Mouse (Mus musculus) midbrain, embryonic 12.5 days (tissue): Measurements from ENCODE around the gene Kalrn. TPM values are rescaled to one million over a fixed set of nuclear protein-coding genes. Genes with fewer than 3 reads are reported as not detected.
"Not testable (repeated sequence)": the region's sequence is repeated elsewhere in the genome, so short reads cannot be mapped to it uniquely, and the experiment has no call there.

Source experiments
- ATAC-seq: fragments of 200-750 bp; cut with Nextera tagmentation; 2 replicates; pipeline ENCODE4 v1.8.0; 2017; ENCODE audit warnings: low read depth, moderate TSS enrichment, moderate library complexity; ENCODE audit not compliant: low FRiP score
- H3K27ac ChIP-seq: fragments of 300-500 bp; sonication (generic); replicated peaks from 2 replicates; pipeline ENCODE4 v1.5.1; 2016; ENCODE audit warnings: mild to moderate bottlenecking
- H3K27me3 ChIP-seq: fragments of 300-500 bp; sonication (generic); 2 replicates; pipeline ENCODE4 v1.6.1; 2016; ENCODE audit warnings: mild to moderate bottlenecking
- H3K36me3 ChIP-seq: fragments of 300-500 bp; sonication (generic); 2 replicates; pipeline ENCODE4 v1.6.1; 2016
- H3K4me1 ChIP-seq: fragments of 300-500 bp; sonication (generic); 2 replicates; pipeline ENCODE4 v1.6.1; 2016
- H3K4me2 ChIP-seq: fragments of 300-500 bp; sonication (generic); replicated peaks from 2 replicates; pipeline ENCODE4 v1.6.1; 2016; ENCODE audit warnings: mild to moderate bottlenecking, moderate library complexity
- H3K4me3 ChIP-seq: fragments of 300-500 bp; sonication (generic); 2 replicates; pipeline ENCODE4 v1.5.1; 2016; ENCODE audit warnings: mild to moderate bottlenecking
- H3K9ac ChIP-seq: fragments of 300-500 bp; sonication (generic); replicated peaks from 2 replicates; pipeline ENCODE4 v1.6.1; 2016; ENCODE audit warnings: mild to moderate bottlenecking, moderate library complexity
- H3K9me3 ChIP-seq: fragments of 300-500 bp; sonication (generic); 2 replicates; pipeline ENCODE4 v1.6.1; 2016; ENCODE audit warnings: mild to moderate bottlenecking
- WGBS: fragments of 180-500 bp; shearing (Covaris S2); methylation state at CpG from one replicate; pipeline ENCODE4 v1.1.7; 2016; 5-methylcytosine and 5-hydroxymethylcytosine counted together
- polyA plus RNA-seq: library from polyadenylated mRNA; unstranded; fragments of >200 nt; fragmentation: Nextera tagmentation; extraction: Ambion mirVana; gene quantifications from 2 replicates; pipeline ENCODE4 v1.2.1, GENCODE M21; 2016

Gene Kalrn
- polyA plus RNA-seq, 1 experiment from 2014 or later, result 28.9 TPM

GRCm38 (mm10) chr16:34082494-34083469 is 490.6 kb downstream of the Kalrn start:
- Histone ChIP-seq H3K27ac (0 out of 2 replicates have a peak overlapping the region, but pooled peaks have one; percentile 20), H3K9ac (no peak overlapping the region), H3K27me3 (no peaks in the 10 kb centered on the region), H3K36me3 (no peaks in the 10 kb centered on the region), H3K9me3 (no peaks in the 10 kb centered on the region), H3K4me1 (peaks cover 21% of the 10 kb centered on the region), H3K4me3 (no peak overlapping the region), H3K4me2 (no peak overlapping the region)
- 89% methylated on average over 5 of the region's 5 CpGs for WGBS
- ATAC-seq, result no peak

GRCm38 (mm10) chr16:34081683-34082438 is 491.5 kb downstream of the Kalrn start:
- ATAC-seq, result no peak
- WGBS, result 43% methylated on average over 19 of the region's 19 CpGs
- Histone ChIP-seq H3K27ac (0 out of 2 replicates have a peak overlapping the region, but pooled peaks have one; percentile 20), H3K9me3 (no peaks in the 10 kb centered on the region), H3K4me2 (no peak overlapping the region), H3K9ac (no peak overlapping the region), H3K36me3 (no peaks in the 10 kb centered on the region), H3K27me3 (no peaks in the 10 kb centered on the region), H3K4me1 (peaks cover 16% of the 10 kb centered on the region), H3K4me3 (no peak overlapping the region)

- H3K4me1 ChIP-seq, result peaks cover 16% of the 10 kb centered on the region
- not testable (repeated sequence) for H3K27me3 ChIP-seq
Measured at GRCm38 (mm10) chr16:34081314-34081682, 492.0 kb downstream of the Kalrn start.

GRCm38 (mm10) chr16:34080818-34081217 is 492.5 kb downstream of the Kalrn start:
- no peak for ATAC-seq
- no peak overlapping the region for H3K9ac ChIP-seq
- no peak overlapping the region for H3K27ac ChIP-seq
- no peaks in the 10 kb centered on the region for H3K27me3 ChIP-seq
- no peaks in the 10 kb centered on the region for H3K36me3 ChIP-seq
- 58% methylated on average over 6 of the region's 6 CpGs for WGBS
- no peaks in the 10 kb centered on the region for H3K9me3 ChIP-seq
- peaks cover 16% of the 10 kb centered on the region for H3K4me1 ChIP-seq
- H3K4me2 ChIP-seq, result no peak overlapping the region
- no peak overlapping the region for H3K4me3 ChIP-seq

More at GRCm38 (mm10) chr16:34081314-34081682, 492.0 kb downstream of the Kalrn start:
- H3K4me2 ChIP-seq, H3K4me3 ChIP-seq, H3K9ac ChIP-seq, ATAC-seq, H3K36me3 ChIP-seq, H3K27ac ChIP-seq, H3K9me3 ChIP-seq: not testable (repeated sequence)

- no peak for ATAC-seq
- Histone ChIP-seq H3K36me3 (no peaks in the 10 kb centered on the region), H3K9ac (no peak overlapping the region), H3K4me1 (peaks cover 16% of the 10 kb centered on the region), H3K4me2 (no peak overlapping the region), H3K27me3 (no peaks in the 10 kb centered on the region), H3K4me3 (no peak overlapping the region), H3K9me3 (no peaks in the 10 kb centered on the region), H3K27ac (no peak overlapping the region)
- WGBS, result 67% methylated on average over 4 of the region's 4 CpGs
Measured at GRCm38 (mm10) chr16:34079511-34079910, 493.8 kb downstream of the Kalrn start.

- H3K4me1 ChIP-seq, result peaks cover 16% of the 10 kb centered on the region
- ATAC-seq, result no peak
- no peak overlapping the region for H3K4me2 ChIP-seq
- H3K27me3 ChIP-seq, result no peaks in the 10 kb centered on the region
- WGBS, result 90% methylated on average over 2 of the region's 2 CpGs
- H3K36me3 ChIP-seq, result no peaks in the 10 kb centered on the region
- H3K9ac ChIP-seq, result no peak overlapping the region
- H3K9me3 ChIP-seq, result no peaks in the 10 kb centered on the region
- H3K4me3 ChIP-seq, result no peak overlapping the region
- no peak overlapping the region for H3K27ac ChIP-seq
Measured at GRCm38 (mm10) chr16:34078732-34079131, 494.6 kb downstream of the Kalrn start.

- H3K4me2 ChIP-seq, result no peak overlapping the region
- H3K27me3 ChIP-seq, result no peaks in the 10 kb centered on the region
- no peak overlapping the region for H3K4me3 ChIP-seq
- H3K9ac ChIP-seq, result no peak overlapping the region
- ATAC-seq, result no peak
- no peaks in the 10 kb centered on the region for H3K9me3 ChIP-seq
- H3K4me1 ChIP-seq, result 0 out of 2 replicates have a peak, but pooled peaks cover 2% of the 10 kb centered on the region
- 77% methylated on average over 3 of the region's 3 CpGs for WGBS
- 0 out of 2 replicates have a peak, but pooled peaks cover 2% of the 10 kb centered on the region for H3K36me3 ChIP-seq
- no peak overlapping the region for H3K27ac ChIP-seq
Measured at GRCm38 (mm10) chr16:34076101-34076500, 497.2 kb downstream of the Kalrn start.

GRCm38 (mm10) chr16:34073930-34074329 is 499.4 kb downstream of the Kalrn start:
- H3K9ac ChIP-seq, result no peak overlapping the region
- no peak for ATAC-seq
- WGBS, result 91% methylated on average over 4 of the region's 4 CpGs
- H3K27me3 ChIP-seq, result no peaks in the 10 kb centered on the region
- 0 out of 2 replicates have a peak, but pooled peaks cover 2% of the 10 kb centered on the region for H3K36me3 ChIP-seq
- no peaks in the 10 kb centered on the region for H3K9me3 ChIP-seq
- H3K27ac ChIP-seq, result no peak overlapping the region
- H3K4me2 ChIP-seq, result no peak overlapping the region
- H3K4me1 ChIP-seq, result no peaks in the 10 kb centered on the region
- no peak overlapping the region for H3K4me3 ChIP-seq

GRCm38 (mm10) chr16:34072136-34072535 is 501.2 kb downstream of the Kalrn start:
- Histone ChIP-seq H3K4me2 (no peak overlapping the region), H3K9ac (no peak overlapping the region), H3K27ac (no peak overlapping the region), H3K4me3 (no peak overlapping the region), H3K27me3 (no peaks in the 10 kb centered on the region), H3K36me3 (0 out of 2 replicates have a peak, but pooled peaks cover 2% of the 10 kb centered on the region), H3K9me3 (no peaks in the 10 kb centered on the region), H3K4me1 (no peaks in the 10 kb centered on the region)
- no peak for ATAC-seq
- WGBS, result 87% methylated on average over 3 of the region's 3 CpGs

GRCm38 (mm10) chr16:34071223-34071825 is 502.0 kb downstream of the Kalrn start:
- ATAC-seq, result no peak
- WGBS, result 88% methylated on average over 3 of the region's 3 CpGs

GRCm38 (mm10) chr16:34069481-34069880 is 503.9 kb downstream of the Kalrn start:
- no peaks in the 10 kb centered on the region for H3K9me3 ChIP-seq
- H3K9ac ChIP-seq, result no peak overlapping the region
- H3K27ac ChIP-seq, result no peak overlapping the region
- no peak overlapping the region for H3K4me3 ChIP-seq
- ATAC-seq, result no peak
- H3K4me2 ChIP-seq, result no peak overlapping the region
- H3K27me3 ChIP-seq, result no peaks in the 10 kb centered on the region
- H3K36me3 ChIP-seq, result 0 out of 2 replicates have a peak, but pooled peaks cover 2% of the 10 kb centered on the region
- 79% methylated on average over 3 of the region's 3 CpGs for WGBS
- H3K4me1 ChIP-seq, result no peaks in the 10 kb centered on the region

More at GRCm38 (mm10) chr16:34071223-34071825, 502.0 kb downstream of the Kalrn start:
- Histone ChIP-seq H3K9ac (no peak overlapping the region), H3K27ac (no peak overlapping the region), H3K4me2 (no peak overlapping the region), H3K4me3 (no peak overlapping the region), H3K9me3 (no peaks in the 10 kb centered on the region), H3K4me1 (no peaks in the 10 kb centered on the region), H3K36me3 (0 out of 2 replicates have a peak, but pooled peaks cover 2% of the 10 kb centered on the region), H3K27me3 (no peaks in the 10 kb centered on the region)
